Mouse (Mus musculus) spleen, embryonic (tissue): ENCODE results near the gene 4930558K02Rik.

ENCODE experiments used
- CTCF ChIA-PET: fragments of 350-600 bp; sonication (Branson Sonifier 250); formaldehyde crosslinking; loops from one replicate; lab custom pipeline; 2022; lab: Charles Lee

The 4930558K02Rik gene

DNA sequence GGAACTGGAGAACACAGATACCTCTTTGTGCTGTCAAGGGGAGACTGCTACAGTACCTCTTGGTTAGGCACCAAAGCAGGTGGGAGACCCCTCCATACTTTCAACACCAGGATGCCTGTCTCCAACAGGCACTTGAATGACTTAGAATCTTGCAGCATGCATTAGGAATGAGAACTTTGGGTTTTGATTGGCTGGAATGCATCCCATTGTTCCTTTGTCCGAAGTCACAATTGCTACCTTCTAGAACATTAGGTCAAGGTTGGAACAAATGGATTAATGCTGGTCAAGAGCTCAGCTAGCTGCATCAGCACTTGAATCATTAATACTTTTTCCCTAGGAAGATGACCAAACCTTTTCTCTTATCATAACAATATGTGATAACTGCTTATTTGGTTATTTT, at the start of gene 4930558K02Rik:
4930558K02Rik (minus strand) TSS at position 101 of the 400 bp plus-strand sequence.
- CTCF ChIA-PET = no interaction called here

DNA sequence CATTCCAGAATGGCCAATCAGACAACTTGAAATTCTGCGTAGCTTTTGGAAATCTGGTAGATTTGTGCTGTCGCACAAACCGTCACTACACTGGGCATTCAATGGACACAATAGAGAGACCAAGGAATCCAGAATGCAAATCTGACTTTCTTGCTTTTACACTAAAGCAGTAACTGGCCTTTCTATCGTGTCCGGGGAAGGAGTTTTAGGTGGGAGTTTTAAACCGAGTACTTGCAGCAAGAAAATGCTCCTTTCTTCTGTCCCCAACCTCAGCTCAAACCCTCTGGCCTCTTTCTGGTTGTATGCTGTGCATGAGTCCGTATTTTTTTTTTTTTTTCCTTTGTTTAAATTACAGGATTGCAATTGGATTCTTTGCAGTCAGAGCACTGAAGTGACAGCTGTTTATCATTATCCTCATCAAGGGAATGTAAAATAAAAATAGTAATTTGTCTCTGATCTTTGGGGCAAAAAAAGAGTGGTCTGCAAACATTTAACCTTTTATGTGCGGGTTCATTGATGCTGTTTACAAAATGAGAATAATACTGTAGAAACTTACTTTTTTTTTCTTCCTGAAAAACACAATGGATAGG, 44.3 kb upstream of the 4930558K02Rik start:
- CTCF ChIA-PET = no interaction called here

GRCm38 (mm10) chr1:162020766-162021165, 41.3 kb upstream of the 4930558K02Rik start:
- CTCF ChIA-PET = interaction anchor here (0.5 kb wide), 1 partner anchor 18 kb away, joined by 10 read pairs; no protein-coding TSS in a partner anchor

DNA sequence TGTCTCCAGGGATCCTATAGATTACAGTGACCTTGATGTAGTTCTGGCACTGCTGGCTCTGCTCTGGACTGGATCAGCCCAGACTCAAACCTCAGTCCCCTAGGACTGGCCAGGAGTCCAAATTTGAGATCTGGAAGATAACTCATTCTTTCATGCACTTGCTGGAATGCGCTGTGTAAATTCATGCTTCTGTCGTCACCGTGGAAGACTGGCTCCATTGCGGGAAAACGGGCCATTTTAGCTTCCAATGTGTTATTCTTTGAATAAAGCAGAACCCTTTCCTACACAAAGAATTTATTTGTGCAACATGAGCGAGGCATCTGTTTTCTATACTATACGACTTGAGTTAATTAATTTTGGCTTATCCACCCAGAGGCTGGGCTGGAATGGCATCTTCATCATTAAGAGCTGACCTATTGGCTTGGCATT, 40.9 kb upstream of the 4930558K02Rik start:
- CTCF ChIA-PET = no interaction called here

- CTCF ChIA-PET = no interaction called here
Observed at GRCm38 (mm10) chr1:162018601-162018977, 39.2 kb upstream of the 4930558K02Rik start.

DNA sequence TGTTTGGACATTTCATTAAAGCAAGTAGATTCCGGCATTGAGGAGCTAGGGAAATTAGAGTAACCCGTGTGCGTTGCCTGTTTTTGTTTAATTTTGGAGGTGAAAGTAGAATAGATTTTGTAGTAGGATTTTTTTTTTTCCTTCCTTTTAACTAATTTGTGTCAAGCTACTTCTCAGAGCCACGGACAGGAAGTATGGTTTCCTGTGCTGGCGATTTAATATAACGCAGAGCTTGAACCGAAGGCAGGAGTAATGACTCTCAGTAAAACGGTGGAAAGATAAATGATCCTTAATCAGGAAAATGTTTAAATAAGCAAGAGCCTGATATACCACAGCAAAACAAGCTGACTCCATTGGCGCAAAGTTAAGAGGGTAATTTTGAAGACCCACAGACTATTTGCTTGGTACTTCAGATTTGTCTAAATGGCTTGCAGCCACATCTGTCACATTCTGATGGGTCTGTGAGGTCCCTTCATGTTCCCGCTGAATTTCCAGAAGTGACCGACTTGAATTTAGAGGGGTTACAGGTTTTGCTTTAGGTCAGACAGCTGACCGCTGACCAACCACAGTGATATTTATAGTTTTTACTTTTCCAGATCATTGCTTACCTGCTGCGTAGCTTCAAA, 38.7 kb upstream of the 4930558K02Rik start:
- CTCF ChIA-PET = no interaction called here

DNA sequence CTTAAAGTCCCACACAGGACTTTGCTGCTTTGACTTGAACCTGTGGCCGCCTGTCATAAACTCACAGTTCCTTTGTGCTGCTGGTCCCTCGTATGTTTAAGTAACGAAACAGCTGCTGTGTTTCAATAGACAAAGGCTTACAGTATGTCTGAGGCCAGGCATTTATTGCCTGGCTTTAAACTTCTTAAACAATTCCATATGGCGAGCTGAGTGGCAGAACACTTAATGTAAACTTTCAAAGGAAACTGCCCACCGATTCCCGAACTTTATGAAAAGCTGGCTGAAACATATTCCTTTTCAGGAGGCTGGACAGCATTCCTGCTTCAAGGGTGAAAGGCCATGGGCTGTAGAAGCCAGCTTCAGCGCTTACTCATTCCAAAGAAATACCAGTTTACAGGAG, 37.5 kb upstream of the 4930558K02Rik start:
- CTCF ChIA-PET = no interaction called here

DNA sequence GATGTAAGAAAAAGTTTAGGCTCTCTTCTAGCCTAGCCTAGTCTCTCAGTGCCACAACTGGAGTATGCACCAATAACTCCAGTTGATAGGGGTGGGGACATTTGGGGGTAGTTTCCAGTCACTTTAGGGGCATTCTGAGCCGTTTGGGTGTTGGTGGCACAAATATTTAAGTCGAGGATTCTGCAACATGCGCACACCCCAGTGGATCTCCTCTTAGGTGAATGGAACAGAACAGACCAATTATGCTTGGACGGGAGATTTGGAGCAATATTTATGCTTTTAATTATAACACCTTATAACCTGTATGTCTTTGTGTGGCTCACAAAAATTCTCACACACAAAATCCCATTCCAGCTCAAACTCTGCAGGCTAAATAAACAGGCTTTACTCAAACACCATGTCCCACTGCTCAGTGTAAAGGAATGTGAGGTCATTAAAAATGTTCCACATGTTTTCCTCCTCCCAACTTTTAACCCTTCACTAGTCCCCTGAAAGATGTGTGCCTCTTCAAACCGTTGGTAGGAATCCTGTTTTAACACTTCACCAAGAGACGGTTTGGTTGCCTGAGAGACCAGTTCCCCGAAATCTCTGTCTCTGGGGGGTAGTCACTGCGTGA, 35.9 kb upstream of the 4930558K02Rik start:
- CTCF ChIA-PET = no interaction called here

DNA sequence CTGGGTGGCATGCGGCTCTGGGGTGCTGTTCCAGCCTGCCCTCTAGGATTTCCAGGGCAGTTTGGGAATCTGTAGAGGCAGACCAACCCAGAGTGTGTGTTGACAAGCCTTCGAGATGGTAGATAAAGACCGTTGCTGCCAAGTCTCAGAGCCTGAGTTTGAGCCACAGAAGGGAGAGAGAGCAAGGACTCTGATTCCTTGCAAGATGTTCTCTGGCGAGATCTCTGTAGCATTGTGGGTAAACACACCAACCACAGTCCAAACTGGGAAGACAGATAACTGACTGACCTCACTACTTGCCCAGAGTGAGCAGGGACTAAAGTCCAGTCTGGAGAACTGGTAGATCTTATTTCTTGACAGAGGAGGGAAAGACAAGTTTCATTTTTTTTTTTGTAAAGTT, 34.1 kb upstream of the 4930558K02Rik start:
- CTCF ChIA-PET = no interaction called here

DNA sequence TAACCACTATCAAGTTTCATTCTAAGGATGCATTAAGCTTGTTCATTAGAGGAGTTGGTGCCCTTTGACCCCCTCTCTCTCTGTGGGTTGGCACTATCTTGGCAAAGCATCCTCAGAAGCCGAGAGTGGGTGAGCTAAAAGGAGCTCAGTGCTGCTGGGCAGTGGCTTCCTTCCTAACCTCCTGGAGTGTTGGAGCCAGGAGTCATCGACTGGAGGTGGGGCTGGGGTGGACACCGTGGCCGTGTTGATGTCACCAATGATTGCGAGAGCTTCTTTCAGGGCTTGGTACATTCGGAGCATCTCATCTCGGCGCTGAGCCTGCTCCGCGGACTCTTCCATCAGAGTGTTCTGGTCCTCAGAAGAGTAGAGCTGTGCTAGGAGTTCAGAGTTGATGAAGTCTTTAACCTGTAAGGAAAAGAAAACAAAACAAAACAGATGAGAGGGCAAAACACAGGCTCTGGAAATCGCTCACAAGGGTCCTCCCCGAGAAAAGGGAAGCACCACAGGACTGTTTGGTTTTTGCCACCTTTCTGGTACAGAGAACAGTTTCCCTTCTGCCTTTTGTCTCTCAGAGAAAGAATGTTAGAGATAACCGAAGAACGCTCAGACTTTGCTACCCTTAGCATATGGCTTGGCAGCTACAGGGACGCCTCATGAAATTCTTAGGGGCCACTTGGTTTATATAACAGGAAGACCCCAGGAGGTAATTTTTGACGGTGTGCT, 32.2 kb upstream of the 4930558K02Rik start:
- CTCF ChIA-PET = no interaction called here

DNA sequence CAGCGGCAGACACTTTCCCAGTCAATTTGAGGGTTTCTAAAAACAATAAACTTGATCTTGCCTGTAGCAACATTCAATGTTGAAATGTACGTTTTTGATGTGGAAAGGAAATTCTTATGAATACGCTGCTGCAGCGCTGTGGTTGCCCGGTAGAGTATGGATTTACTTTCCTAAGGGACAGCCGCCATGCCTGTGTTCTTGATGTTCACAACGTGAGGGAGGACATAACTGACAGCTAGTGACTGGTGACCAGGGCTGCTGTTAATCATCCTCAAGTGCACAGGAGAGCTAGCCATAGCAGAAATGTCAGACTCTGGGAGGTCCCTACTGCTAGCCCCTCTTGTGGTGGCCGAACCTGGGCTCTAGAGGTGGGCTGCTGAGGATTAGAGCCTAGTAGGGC, 29.6 kb upstream of the 4930558K02Rik start:
- CTCF ChIA-PET = no interaction called here

GRCm38 (mm10) chr1:162008631-162009067, 29.2 kb upstream of the 4930558K02Rik start:
- CTCF ChIA-PET = no interaction called here

DNA sequence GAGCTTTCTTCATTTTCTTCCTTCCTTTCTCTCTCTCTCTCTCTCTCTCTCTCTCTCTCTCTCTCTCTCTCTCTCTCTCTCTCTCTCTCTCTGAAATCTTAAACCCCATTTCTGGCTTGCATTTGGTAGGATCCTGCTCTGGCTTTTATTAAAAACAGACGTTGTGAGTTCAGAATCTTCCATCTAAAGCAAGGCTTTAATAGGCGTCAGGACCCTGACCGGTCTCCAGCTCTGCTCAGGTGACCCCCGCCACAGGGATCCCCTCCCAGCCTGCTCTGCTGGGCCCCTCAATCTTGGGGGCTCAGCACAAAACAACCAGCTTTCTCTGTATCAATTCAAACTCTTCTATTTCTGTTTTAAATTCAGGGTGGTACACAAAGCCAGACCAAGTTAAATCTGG, 28.8 kb upstream of the 4930558K02Rik start:
- CTCF ChIA-PET = no interaction called here

DNA sequence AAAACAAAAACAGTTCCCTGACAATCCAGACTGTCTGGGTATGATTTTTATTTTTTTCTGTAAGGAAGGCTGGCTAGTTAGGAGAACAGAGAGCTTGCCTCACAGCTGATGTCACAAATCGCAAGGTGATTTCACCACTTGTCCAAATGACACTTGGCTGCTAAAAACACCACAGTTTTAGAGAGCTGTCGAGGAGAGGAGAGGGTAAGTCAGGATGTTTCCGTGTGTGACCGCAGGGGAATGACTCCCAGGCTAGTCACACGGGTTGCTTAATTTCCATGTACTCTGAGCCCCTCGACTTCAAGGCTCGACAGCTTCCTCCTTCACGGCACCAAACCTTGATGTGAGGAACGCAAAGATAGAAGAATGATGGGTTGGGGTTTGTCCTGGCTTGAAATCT, 26.7 kb upstream of the 4930558K02Rik start:
- CTCF ChIA-PET = interaction anchor here (0.5 kb wide), 1 partner anchor 181 kb away, joined by 5 read pairs; no protein-coding TSS in a partner anchor

- CTCF ChIA-PET = interaction anchor here (0.8 kb wide), 1 partner anchor 14 kb away, joined by 30 read pairs; no protein-coding TSS in a partner anchor
Observed at GRCm38 (mm10) chr1:162004821-162005770, 25.7 kb upstream of the 4930558K02Rik start.

DNA sequence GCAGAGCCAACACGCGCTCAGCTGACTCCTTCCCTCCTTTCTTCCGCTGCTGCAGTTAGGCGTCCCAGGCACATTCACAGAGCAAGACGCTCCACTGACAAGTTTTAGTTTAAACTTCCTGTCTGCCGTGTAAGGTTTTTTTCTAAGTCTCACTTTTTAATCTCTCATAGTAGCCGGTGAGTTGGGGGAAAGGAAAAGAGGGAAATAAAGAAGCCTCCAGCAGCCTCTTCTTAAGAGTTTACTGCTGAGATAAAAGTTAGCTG, 25.0 kb upstream of the 4930558K02Rik start:
- CTCF ChIA-PET = interaction anchor here (0.8 kb wide), 1 partner anchor 13 kb away, joined by 30 read pairs; no protein-coding TSS in a partner anchor

DNA sequence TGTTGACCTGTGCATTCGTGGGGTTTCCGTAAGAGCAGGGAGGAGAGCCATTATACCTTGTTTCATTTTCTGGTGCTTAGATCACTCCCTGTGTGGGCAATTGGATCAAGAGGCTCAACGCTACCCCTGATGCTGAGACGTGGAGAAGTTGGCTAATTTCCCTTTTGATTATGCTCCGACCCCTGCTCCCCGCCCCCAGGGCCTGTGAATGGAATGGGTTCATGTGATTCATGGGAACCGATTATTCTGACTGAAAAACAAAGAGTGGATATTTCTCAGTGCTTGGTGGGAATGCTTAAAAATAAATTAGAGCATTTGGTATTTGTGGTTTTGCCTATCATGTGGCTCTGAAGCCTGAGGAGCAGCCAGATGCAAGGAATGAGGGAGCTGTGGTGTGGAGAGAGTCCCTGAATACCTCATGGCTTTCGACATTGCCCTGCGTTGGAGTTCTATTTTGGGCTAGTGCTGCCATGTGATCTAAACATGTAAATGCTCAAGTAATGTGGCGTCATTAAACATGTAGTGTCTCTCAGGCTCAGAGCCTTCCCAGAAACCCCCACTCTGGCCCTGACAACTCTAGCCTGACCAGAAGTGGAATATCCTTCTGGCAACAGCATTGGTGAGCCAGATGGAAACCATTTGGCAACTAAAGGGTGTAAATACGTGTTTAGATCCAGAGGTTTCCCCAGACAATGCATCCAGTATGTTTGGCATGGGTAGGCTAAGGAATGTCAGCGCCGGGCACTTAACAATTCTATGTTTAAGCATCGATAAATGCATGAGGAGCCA, 24.5 kb upstream of the 4930558K02Rik start:
- CTCF ChIA-PET = interaction anchor here (0.8 kb wide), 1 partner anchor 13 kb away, joined by 30 read pairs; no protein-coding TSS in a partner anchor

- CTCF ChIA-PET = interaction anchor here (0.6 kb wide), 1 partner anchor 280 kb away, joined by 4 read pairs; no protein-coding TSS in a partner anchor
Observed at GRCm38 (mm10) chr1:162001328-162001727, 21.9 kb upstream of the 4930558K02Rik start.

DNA sequence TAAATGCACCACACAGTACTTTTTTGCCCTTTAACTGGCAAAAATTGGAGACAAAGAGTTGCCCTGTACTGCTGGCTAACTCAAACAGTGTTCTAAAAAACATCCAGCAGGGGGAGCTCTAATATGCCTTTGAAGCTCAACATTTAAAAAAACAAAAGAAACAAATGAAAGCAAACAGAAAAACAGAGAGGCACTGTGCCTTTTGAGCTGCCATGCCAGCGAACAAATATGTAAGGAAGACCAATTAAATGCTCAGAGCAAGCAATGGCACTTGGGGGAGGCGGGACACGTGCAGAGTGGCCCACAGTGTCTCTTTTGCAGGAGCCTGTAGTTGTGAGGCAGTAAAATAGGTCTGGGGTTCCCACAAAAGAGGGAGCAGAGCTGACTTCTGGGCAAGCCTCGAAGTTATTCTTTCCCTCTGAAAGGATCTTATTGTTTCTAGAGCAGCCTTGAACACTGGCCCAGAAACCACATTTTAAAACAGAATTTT, 20.5 kb upstream of the 4930558K02Rik start:
- CTCF ChIA-PET = interaction anchor here (0.6 to 1.2 kb wide), 4 partner anchors 153 to 420 kb away, joined by 3 to 5 read pairs (median 3); no protein-coding TSS in a partner anchor

DNA sequence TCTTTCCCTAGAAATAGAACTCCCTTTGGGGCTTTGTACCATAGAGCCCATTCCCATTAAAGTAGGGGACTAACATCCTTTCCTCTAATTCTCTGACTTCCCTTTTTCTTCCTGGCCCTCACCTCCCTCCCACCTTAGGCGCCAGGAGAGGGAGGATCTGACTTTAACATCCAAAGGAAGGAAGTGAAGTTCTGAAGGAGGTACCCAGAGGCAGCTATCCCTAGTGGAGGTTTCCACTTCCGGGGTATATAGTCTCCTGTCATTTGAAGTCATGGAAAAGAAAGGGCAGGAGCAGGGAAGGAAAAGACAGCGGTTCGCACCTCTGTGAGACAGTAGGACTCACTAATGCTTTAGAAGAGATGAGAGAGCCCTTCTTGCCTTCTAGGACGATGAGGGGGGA, 19.9 kb upstream of the 4930558K02Rik start:
- CTCF ChIA-PET = interaction anchor here (0.9 to 1.2 kb wide), 2 partner anchors 254 to 314 kb away, joined by 3 to 5 read pairs; no protein-coding TSS in a partner anchor
